Mouse (Mus musculus) T-cell, adult 2 months (primary cell): ENCODE measurements around the gene Pcdh19.
"Not testable (repeated sequence)": the region's sequence is repeated elsewhere in the genome, so short reads cannot be mapped to it uniquely, and the experiment has no call there.

Source experiments
- DNase-seq: peaks from one replicate; pipeline ENCODE4 v3.0.0; 2022; ENCODE audit warnings: low spot score

Gene Pcdh19

DNA sequence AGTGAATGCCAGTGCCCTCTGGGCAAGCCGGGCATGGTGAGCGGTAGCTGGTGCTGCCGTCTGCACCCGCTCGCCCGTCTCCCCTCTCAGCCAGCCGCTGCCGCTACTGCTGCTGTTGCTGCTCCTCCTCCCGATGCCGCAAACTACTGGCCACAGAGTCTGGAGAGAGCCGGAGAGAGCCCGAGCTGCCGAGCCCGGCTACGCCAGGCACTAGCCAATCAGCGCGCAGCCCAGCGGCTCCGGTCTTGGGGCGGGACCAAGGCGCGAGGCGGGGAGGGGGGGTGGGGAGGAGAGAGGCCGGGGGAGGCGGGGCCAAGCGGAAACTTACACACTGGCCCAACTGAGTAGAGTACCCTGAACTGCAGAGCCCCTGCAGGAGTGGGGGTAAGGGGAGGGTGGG, at the start of gene Pcdh19:
Gene Pcdh19 (minus strand): TSS at position 148 of the 400 bp plus-strand sequence.
- no peak for DNase-seq

- no peak for DNase-seq
Measured at GRCm38 (mm10) chrX:133735871-133736270, 47.1 kb upstream of the Pcdh19 start.

- DNase-seq, result no peak
Measured at GRCm38 (mm10) chrX:133734984-133735383, 46.2 kb upstream of the Pcdh19 start.

- DNase-seq, result no peak
Measured at GRCm38 (mm10) chrX:133721517-133721916, 32.7 kb upstream of the Pcdh19 start.

GRCm38 (mm10) chrX:133710621-133711020, 21.8 kb upstream of the Pcdh19 start:
- DNase-seq, result no peak

DNA sequence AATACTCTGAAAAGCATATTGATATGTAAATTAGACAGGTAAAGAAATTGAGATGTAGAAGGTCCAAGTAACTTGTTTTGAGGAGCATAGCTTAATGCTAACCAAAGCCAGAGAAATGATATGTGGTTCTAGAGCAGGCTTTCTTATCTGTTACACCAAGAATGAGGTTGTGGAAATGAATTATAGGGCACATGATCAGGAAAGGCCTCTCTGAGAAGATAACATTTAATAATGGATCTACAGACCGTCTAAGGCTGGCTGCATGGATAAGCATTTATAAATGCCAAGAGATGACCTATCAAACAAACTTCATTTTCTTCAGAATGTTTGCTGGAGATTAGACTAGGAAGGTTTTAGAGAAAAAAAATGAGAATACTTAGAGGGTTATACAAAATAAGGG, 14.1 kb upstream of the Pcdh19 start:
- DNase-seq, result no peak

- DNase-seq, result not testable (repeated sequence)
Measured at GRCm38 (mm10) chrX:133697871-133698270, 9.1 kb upstream of the Pcdh19 start.

DNA sequence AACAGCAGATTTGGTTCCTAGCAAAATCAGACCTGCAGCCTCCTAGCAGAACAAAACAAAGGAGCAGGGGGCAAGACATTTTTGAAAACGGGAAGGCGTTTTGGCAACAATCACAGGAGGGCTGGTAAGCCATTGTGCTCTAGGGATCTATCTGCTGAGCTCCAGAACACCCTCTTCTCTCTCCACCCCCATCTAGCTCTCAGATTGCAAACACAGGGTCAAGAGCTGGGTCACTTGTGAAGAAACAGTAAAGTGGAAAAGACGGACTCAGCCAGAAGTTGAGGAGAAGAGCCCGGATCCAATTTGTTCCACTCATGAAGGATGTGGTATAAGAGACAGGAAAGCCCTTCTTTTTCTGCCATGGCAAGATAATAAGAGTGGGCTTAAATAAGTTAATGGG, 7.7 kb upstream of the Pcdh19 start:
- no peak for DNase-seq

- DNase-seq, result no peak
Measured at GRCm38 (mm10) chrX:133693037-133693760, 4.4 kb upstream of the Pcdh19 start.

GRCm38 (mm10) chrX:133692392-133692790, 3.6 kb upstream of the Pcdh19 start:
- DNase-seq, result no peak

GRCm38 (mm10) chrX:133691581-133692391, 3.0 kb upstream of the Pcdh19 start:
- DNase-seq, result peak; percentile 38

GRCm38 (mm10) chrX:133690822-133691221, 2.0 kb upstream of the Pcdh19 start:
- no peak for DNase-seq

DNA sequence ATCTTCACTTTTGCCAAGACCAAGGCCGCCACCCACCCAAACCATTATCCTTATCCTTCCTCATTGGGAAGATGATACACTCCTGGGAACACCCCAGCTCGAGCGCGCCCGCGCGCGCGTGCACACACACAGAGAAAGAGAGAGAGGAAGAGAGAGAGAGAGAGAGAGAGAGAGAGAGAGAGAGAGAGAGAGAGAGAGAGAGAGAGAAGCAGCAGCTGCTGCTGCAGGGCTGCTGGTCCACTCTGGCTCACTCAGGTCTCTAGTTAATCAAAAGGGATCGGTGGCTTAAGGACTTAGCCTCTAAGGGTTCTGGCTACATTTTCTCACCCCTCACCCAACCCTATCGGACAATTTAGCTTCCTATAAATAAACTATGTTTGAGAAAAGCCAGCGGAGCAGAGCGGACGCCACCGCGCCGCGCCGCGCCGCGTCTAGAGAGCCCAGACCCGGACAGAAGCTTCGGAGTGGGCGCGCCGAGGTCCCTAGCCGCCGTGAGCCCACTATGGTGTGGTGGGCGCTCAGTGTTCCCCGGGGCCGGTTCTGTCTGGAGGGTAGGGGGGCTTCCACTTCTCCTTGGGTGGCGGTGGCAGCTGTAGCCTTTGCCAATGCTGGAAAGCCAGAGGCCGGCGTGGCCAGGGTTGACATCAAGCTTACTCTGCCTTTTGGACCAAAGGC, 926 bp upstream of the Pcdh19 start:
- DNase-seq, result no peak

- no peak for DNase-seq
Measured at GRCm38 (mm10) chrX:133688156-133688555, 631 bp downstream of the Pcdh19 start.

GRCm38 (mm10) chrX:133687666-133688151, 1.1 kb downstream of the Pcdh19 start:
- DNase-seq, result no peak

GRCm38 (mm10) chrX:133686533-133687311, 2.1 kb downstream of the Pcdh19 start:
- no peak for DNase-seq

DNA sequence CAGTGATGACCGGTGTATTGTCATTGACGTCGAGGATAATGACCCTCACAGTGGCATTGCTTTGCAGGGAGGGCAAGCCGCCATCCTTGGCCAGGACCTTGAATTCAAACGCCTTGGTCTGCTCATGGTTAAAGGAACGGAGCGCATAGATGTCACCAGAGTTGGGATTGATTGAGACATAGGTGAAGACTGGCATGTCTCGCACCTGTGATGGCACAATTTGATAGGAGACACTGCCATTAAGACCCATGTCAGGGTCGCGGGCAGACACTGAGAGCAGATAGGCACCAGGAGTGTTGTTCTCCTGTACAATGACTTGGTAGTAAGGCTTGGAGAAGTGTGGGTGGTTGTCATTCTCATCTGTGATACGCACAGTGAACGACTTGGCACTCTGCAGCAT, 3.2 kb downstream of the Pcdh19 start:
- DNase-seq, result no peak

- no peak for DNase-seq
Measured at GRCm38 (mm10) chrX:133683961-133684360, 4.8 kb downstream of the Pcdh19 start.

DNA sequence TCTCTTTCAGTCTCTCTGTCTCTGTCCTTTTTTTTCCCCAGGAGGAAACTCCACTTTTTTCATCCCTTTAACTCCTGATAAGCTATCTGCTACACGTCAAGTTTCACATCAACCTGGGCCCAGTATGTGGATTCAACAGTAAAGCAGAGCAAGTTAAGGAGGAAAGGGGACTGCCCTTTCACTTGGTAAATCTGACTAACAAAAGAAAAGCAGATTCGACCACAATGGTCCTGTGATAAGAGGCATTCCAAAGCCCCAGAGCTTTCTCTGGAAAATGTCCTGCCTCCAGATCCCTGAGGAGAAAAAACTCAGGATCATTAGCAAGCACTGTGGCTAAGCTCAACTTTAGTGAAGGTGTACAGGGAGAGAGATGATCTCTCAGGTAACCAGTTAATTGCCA, 13.7 kb downstream of the Pcdh19 start:
- DNase-seq, result no peak

DNA sequence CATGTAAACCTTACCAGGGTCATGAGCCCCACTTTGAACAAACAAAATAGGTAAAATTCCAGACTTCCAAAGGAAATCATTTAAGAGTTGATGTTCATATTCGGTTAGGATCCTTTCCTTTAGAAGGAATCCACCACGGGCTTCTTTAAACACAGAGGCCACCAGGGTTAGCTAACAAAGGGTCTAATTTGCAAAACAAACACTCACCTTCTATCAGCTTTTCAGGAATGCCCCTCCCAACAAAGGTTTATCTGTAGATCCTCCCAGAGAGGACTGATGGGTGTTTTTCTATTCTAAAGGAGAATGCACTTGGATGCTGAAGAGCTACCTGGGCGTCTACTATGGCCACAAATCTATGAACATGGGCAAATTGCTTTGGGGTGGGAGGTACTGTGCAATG, 15.0 kb downstream of the Pcdh19 start:
- no peak for DNase-seq

DNA sequence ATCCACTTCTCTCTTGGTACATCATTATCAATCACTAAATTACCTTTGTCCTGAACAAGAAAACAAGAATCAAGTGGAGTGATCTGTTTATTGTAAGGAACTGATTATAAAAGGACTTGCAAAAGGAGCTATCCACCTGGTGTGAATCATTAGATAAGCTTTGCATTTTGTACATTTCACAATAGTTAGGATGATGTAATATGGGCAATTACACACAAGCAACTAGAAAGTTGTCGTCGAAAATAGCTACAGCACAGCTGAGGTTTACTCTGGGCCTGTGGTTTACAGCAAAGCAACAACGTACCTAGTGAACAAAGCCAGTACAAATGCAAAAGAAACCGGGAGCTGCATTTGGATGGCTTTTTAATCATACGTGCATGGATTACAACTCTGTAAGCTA, 28.7 kb downstream of the Pcdh19 start:
- no peak for DNase-seq
